Mouse (Mus musculus): ENCODE results near the gene Gcgr. TPM values are rescaled to one million over a fixed set of nuclear protein-coding genes. Genes with fewer than 3 reads are reported as not detected.
"Not testable (repeated sequence)": the region's sequence is repeated elsewhere in the genome, so short reads cannot be mapped to it uniquely, and the experiment has no call there.

The Gcgr gene
- total RNA-seq, 2 experiments from 2014 or later: not detected

GRCm38 (mm10) chr11:120579316-120580107, 49.0 kb downstream of the Gcgr start:
- peak; percentile 70 to 79 for DNase-seq (ENCODE audit: low spot score in 2 of 2)
- Histone ChIP-seq H3K27ac (peak overlapping the region; percentile 97), H3K4me3 (peak overlapping the region; percentile 76)
- TF ChIP-seq CTCF (conservative IDR thresholded peaks at IDR 0.05): peak; percentile 100

GRCm38 (mm10) chr11:120580190-120580589, 49.7 kb downstream of the Gcgr start:
- Histone ChIP-seq H3K4me3 (peak overlapping the region; percentile 76), H3K27ac (peak overlapping the region; percentile 97)
- TF ChIP-seq CTCF (conservative IDR thresholded peaks at IDR 0.05): no peak
- DNase-seq (ENCODE audit: low spot score in 2 of 2): no peak

GRCm38 (mm10) chr11:120580871-120581331, 50.4 kb downstream of the Gcgr start:
- DNase-seq (ENCODE audit: low spot score in 2 of 2): no peak
- peak overlapping the region; percentile 76 for H3K4me3 ChIP-seq
- H3K27ac ChIP-seq: peak overlapping the region; percentile 97
- TF ChIP-seq CTCF (conservative IDR thresholded peaks at IDR 0.05): no peak

- DNase-seq (ENCODE audit: low spot score in 2 of 2): peak; percentile 87 to 91
- Histone ChIP-seq H3K4me3 (peak within 1 kb of the TSS; percentile 76), H3K27ac (peak within 1 kb of the TSS; percentile 97)
- peak; percentile 78 for TF ChIP-seq CTCF (conservative IDR thresholded peaks at IDR 0.05)
These were observed 51.2 kb downstream of the Gcgr start, which contains the start of gene Arhgdia for GRCm38 (mm10) chr11:120581490-120582267. Gene Arhgdia (minus strand): TSS chr11:120581624.

GRCm38 (mm10) chr11:120582268-120582981, 51.9 kb downstream of the Gcgr start:
- peak overlapping the region; percentile 97 for H3K27ac ChIP-seq
- peak overlapping the region; percentile 76 for H3K4me3 ChIP-seq
- peak; percentile 76 for TF ChIP-seq CTCF (conservative IDR thresholded peaks at IDR 0.05)
- no peak for DNase-seq (ENCODE audit: low spot score in 2 of 2)

- DNase-seq (ENCODE audit: low spot score in 2 of 2); H3K27ac ChIP-seq: not testable (repeated sequence)
These were observed 52.4 kb downstream of the Gcgr start for GRCm38 (mm10) chr11:120582982-120583293.

GRCm38 (mm10) chr11:120583937-120584336, 53.4 kb downstream of the Gcgr start:
- TF ChIP-seq CTCF (conservative IDR thresholded peaks at IDR 0.05): no peak
- H3K27ac ChIP-seq: no peak overlapping the region
- no peak for DNase-seq (ENCODE audit: low spot score in 2 of 2)
- H3K4me3 ChIP-seq: no peak overlapping the region

More at GRCm38 (mm10) chr11:120582982-120583293, 52.4 kb downstream of the Gcgr start:
- H3K4me3 ChIP-seq: not testable (repeated sequence)

- Histone ChIP-seq H3K4me3 (no peak overlapping the region), H3K27ac (no peak overlapping the region)
- DNase-seq (ENCODE audit: low spot score in 2 of 2): no peak
- no peak for TF ChIP-seq CTCF (conservative IDR thresholded peaks at IDR 0.05)
These were observed 58.0 kb downstream of the Gcgr start for GRCm38 (mm10) chr11:120588531-120588930.

Other genes starting within 250 kb of the Gcgr start
- 1,000 to 10,000 TPM; 1,285 to 1,295 TPM for gene Actg1, start 182.2 kb upstream of the Gcgr start, total RNA-seq (2021)
- gene Fscn2, start 169.2 kb upstream of the Gcgr start, total RNA-seq (2021): 1 to 10 TPM in 1 of 2 experiments, under 1 TPM in 1; 0.69 to 1.1 TPM
- 10 to 100 TPM; 17.7 to 19.5 TPM for gene Faap100, start 151.9 kb upstream of the Gcgr start, total RNA-seq (2021)
- 10 to 100 TPM; 64.1 to 70.1 TPM for gene Nploc4, start 93.0 kb upstream of the Gcgr start, total RNA-seq (2021)
- under 1 TPM in 1 of 2 experiments, not detected in 1; 0.20 TPM for gene Tspan10, start 88.1 kb upstream of the Gcgr start, total RNA-seq (2021)
- under 1 TPM in 1 of 2 experiments, not detected in 1; 0.44 TPM for gene Pde6g, start 77.2 kb upstream of the Gcgr start, total RNA-seq (2021)
- 10 to 100 TPM; 17.7 to 19.0 TPM for gene Oxld1, start 72.6 kb upstream of the Gcgr start, total RNA-seq (2021)
- 10 to 100 TPM; 20.0 to 32.3 TPM for gene Ccdc137, start 72.6 kb upstream of the Gcgr start, total RNA-seq (2021)
- 10 to 100 TPM; 52.0 to 54.8 TPM for gene Arl16, start 63.1 kb upstream of the Gcgr start, total RNA-seq (2021)
- gene Mrpl12, start 46.1 kb upstream of the Gcgr start, total RNA-seq (2021): 10 to 100 TPM; 63.2 to 68.1 TPM
- 10 to 100 TPM; 19.8 to 22.3 TPM for gene Slc25a10, start 38.9 kb upstream of the Gcgr start, total RNA-seq (2021)
- 10 to 100 TPM; 65.2 to 67.6 TPM for gene Mcrip1, start 19.0 kb downstream of the Gcgr start, total RNA-seq (2021)
- gene Ppp1r27, start 20.4 kb downstream of the Gcgr start, total RNA-seq (2021): not detected
- 100 to 1,000 TPM; 106 to 118 TPM for gene P4hb, start 42.6 kb downstream of the Gcgr start, total RNA-seq (2021)
- gene Arhgdia, start 50.9 kb downstream of the Gcgr start, total RNA-seq (2021): 100 to 1,000 TPM; 270 to 277 TPM
- 10 to 100 TPM; 58.0 to 66.8 TPM for gene Alyref, start 67.7 kb downstream of the Gcgr start, total RNA-seq (2021)
- 10 to 100 TPM; 87.1 to 89.6 TPM for gene Anapc11, start 67.7 kb downstream of the Gcgr start, total RNA-seq (2021)
- 1 to 10 TPM; 1.3 to 1.7 TPM for gene Npb, start 77.8 kb downstream of the Gcgr start, total RNA-seq (2021)
- gene Pcyt2, start 87.2 kb downstream of the Gcgr start, total RNA-seq (2021): 100 to 1,000 TPM; 128 to 142 TPM
- 10 to 100 TPM; 42.9 to 46.4 TPM for gene Sirt7, start 94.5 kb downstream of the Gcgr start, total RNA-seq (2021)
- gene Mafg, start 102.9 kb downstream of the Gcgr start, total RNA-seq (2021): 10 to 100 TPM; 71.6 to 80.3 TPM
- 1 to 10 TPM; 1.3 to 1.8 TPM for gene Pycr1, start 113.1 kb downstream of the Gcgr start, total RNA-seq (2021)
- 1 to 10 TPM; 3.9 to 8.7 TPM for gene Myadml2, start 117.5 kb downstream of the Gcgr start, total RNA-seq (2021)
- 1 to 10 TPM; 4.7 to 5.4 TPM for gene Notum, start 130.5 kb downstream of the Gcgr start, total RNA-seq (2021)
- gene Aspscr1, start 142.3 kb downstream of the Gcgr start, total RNA-seq (2021): 10 to 100 TPM; 50.7 to 53.2 TPM
- 10 to 100 TPM; 13.1 to 16.9 TPM for gene Cenpx, start 183.0 kb downstream of the Gcgr start, total RNA-seq (2021)
- gene Lrrc45, start 183.2 kb downstream of the Gcgr start, total RNA-seq (2021): 10 to 100 TPM; 60.0 to 70.4 TPM
- 10 to 100 TPM; 36.4 to 38.2 TPM for gene Rac3, start 190.8 kb downstream of the Gcgr start, total RNA-seq (2021)
- 10 to 100 TPM in 1 of 2 experiments, 1 to 10 TPM in 1; 9.9 to 11.3 TPM for gene Dcxr, start 196.6 kb downstream of the Gcgr start, total RNA-seq (2021)
- gene Cbr2, start 201.4 kb downstream of the Gcgr start, total RNA-seq (2021): 1 to 10 TPM; 1.3 to 4.9 TPM
- 10 to 100 TPM; 20.8 to 24.1 TPM for gene Hmga1b, start 232.1 kb downstream of the Gcgr start, total RNA-seq (2021)